Mouse (Mus musculus): ENCODE results near the gene Asic2. TPM values are rescaled to one million over a fixed set of nuclear protein-coding genes. Genes with fewer than 3 reads are reported as not detected.
A peak's percentile ranks its signal among the peaks of the same experiment; 100 is the strongest.

Gene Asic2
- polyA plus RNA-seq, 1 experiment from 2014 or later = 0.28 TPM

- peak; percentile 83 for TF ChIP-seq CTCF (IDR thresholded peaks at IDR 0.05; ENCODE audit: low read depth)
- no peak for ATAC-seq (ENCODE audit: insufficient read depth)
Measured at GRCm38 (mm10) chr11:81634360-81635350, 333.6 kb downstream of the Asic2 start.

GRCm38 (mm10) chr11:81625199-81625598 lies 343.1 kb downstream of the Asic2 start:
- H3K4me3 ChIP-seq (ENCODE audit: low read depth, low read length) = no peak overlapping the region
- DNase-seq (peak; percentile 34), ATAC-seq (ENCODE audit: insufficient read depth) (no peak)
- H3K27me3 ChIP-seq (ENCODE audit: insufficient read depth, low read length) = no peaks in the 10 kb centered on the region
- TF ChIP-seq CTCF (IDR thresholded peaks at IDR 0.05; ENCODE audit: low read depth) = 0 out of 2 replicates have a peak, but pooled peaks have one; percentile 15
- H3K36me3 ChIP-seq (ENCODE audit: insufficient read depth) = no peaks in the 10 kb centered on the region
- no peak overlapping the region for H3K4me2 ChIP-seq
- no peaks in the 10 kb centered on the region for H3K4me1 ChIP-seq (ENCODE audit: insufficient read depth)
- WGBS = 40% methylated on average over 4 of the region's 4 CpGs
- no peak overlapping the region for H3K9ac ChIP-seq
- no peaks in the 10 kb centered on the region for H3K9me3 ChIP-seq (ENCODE audit: low read depth, low read length)
- no peak overlapping the region for H3K27ac ChIP-seq (ENCODE audit: low read depth)

More at GRCm38 (mm10) chr11:81634360-81635350, 333.6 kb downstream of the Asic2 start:
- WGBS = 52% methylated on average over 25 of the region's 25 CpGs
- Histone ChIP-seq H3K9ac (no peak overlapping the region), H3K27me3 (ENCODE audit: insufficient read depth, low read length) (no peaks in the 10 kb centered on the region), H3K9me3 (ENCODE audit: low read depth, low read length) (no peaks in the 10 kb centered on the region), H3K4me3 (ENCODE audit: low read depth, low read length) (no peak overlapping the region), H3K4me2 (no peak overlapping the region), H3K27ac (ENCODE audit: low read depth) (no peak overlapping the region), H3K36me3 (ENCODE audit: insufficient read depth) (no peaks in the 10 kb centered on the region), H3K4me1 (ENCODE audit: insufficient read depth) (no peaks in the 10 kb centered on the region)
- DNase-seq = peak; percentile 87

- TF ChIP-seq CTCF (IDR thresholded peaks at IDR 0.05; ENCODE audit: low read depth) = no peak
- Histone ChIP-seq H3K4me1 (ENCODE audit: insufficient read depth) (no peaks in the 10 kb centered on the region), H3K9ac (no peak overlapping the region), H3K27ac (ENCODE audit: low read depth) (no peak overlapping the region), H3K27me3 (ENCODE audit: insufficient read depth, low read length) (no peaks in the 10 kb centered on the region), H3K4me2 (no peak overlapping the region), H3K4me3 (ENCODE audit: low read depth, low read length) (no peak overlapping the region), H3K36me3 (ENCODE audit: insufficient read depth) (no peaks in the 10 kb centered on the region), H3K9me3 (ENCODE audit: low read depth, low read length) (no peaks in the 10 kb centered on the region)
- WGBS = 61% methylated on average over 6 of the region's 6 CpGs
- no peak for DNase-seq
- ATAC-seq (ENCODE audit: insufficient read depth) = no peak
Measured at GRCm38 (mm10) chr11:81620516-81620915, 347.7 kb downstream of the Asic2 start.

GRCm38 (mm10) chr11:81616437-81616836 lies 351.8 kb downstream of the Asic2 start:
- Histone ChIP-seq H3K9ac (no peak overlapping the region), H3K4me1 (ENCODE audit: insufficient read depth) (peaks cover 6% of the 10 kb centered on the region; the same call in 1 of the 2 replicates), H3K9me3 (ENCODE audit: low read depth, low read length) (no peaks in the 10 kb centered on the region), H3K27me3 (ENCODE audit: insufficient read depth, low read length) (0 out of 2 replicates have a peak, but pooled peaks cover 4% of the 10 kb centered on the region), H3K4me2 (no peak overlapping the region), H3K27ac (ENCODE audit: low read depth) (no peak overlapping the region), H3K4me3 (ENCODE audit: low read depth, low read length) (no peak overlapping the region), H3K36me3 (ENCODE audit: insufficient read depth) (no peaks in the 10 kb centered on the region)
- WGBS = 77% methylated on average over 8 of the region's 8 CpGs
- DNase-seq = no peak
- ATAC-seq (ENCODE audit: insufficient read depth) = no peak
- no peak for TF ChIP-seq CTCF (IDR thresholded peaks at IDR 0.05; ENCODE audit: low read depth)

GRCm38 (mm10) chr11:81613869-81614620 lies 354.2 kb downstream of the Asic2 start:
- WGBS = 21% methylated on average over 10 of the region's 10 CpGs
- 0 out of 2 replicates have a peak overlapping the region, but pooled peaks have one; percentile 8 for H3K4me3 ChIP-seq (ENCODE audit: low read depth, low read length)
- no peak overlapping the region for H3K27ac ChIP-seq (ENCODE audit: low read depth)
- no peaks in the 10 kb centered on the region for H3K9me3 ChIP-seq (ENCODE audit: low read depth, low read length)
- 0 out of 2 replicates have a peak overlapping the region, but pooled peaks have one; percentile 28 for H3K9ac ChIP-seq
- peak overlapping the region; percentile 54 for H3K4me2 ChIP-seq
- no peak for TF ChIP-seq CTCF (IDR thresholded peaks at IDR 0.05; ENCODE audit: low read depth)
- H3K4me1 ChIP-seq (ENCODE audit: insufficient read depth) = peaks cover 6% of the 10 kb centered on the region; the same call in 1 of the 2 replicates
- DNase-seq = no peak
- H3K27me3 ChIP-seq (ENCODE audit: insufficient read depth, low read length) = 0 out of 2 replicates have a peak, but pooled peaks cover 4% of the 10 kb centered on the region
- H3K36me3 ChIP-seq (ENCODE audit: insufficient read depth) = no peaks in the 10 kb centered on the region
- ATAC-seq (ENCODE audit: insufficient read depth) = no peak

- ATAC-seq (ENCODE audit: insufficient read depth) (no peak), DNase-seq (peak; percentile 97)
- no peaks in the 10 kb centered on the region for H3K36me3 ChIP-seq (ENCODE audit: insufficient read depth)
- 0 out of 2 replicates have a peak, but pooled peaks cover 4% of the 10 kb centered on the region for H3K27me3 ChIP-seq (ENCODE audit: insufficient read depth, low read length)
- H3K4me1 ChIP-seq (ENCODE audit: insufficient read depth) = peaks cover 6% of the 10 kb centered on the region; the same call in 1 of the 2 replicates
- H3K27ac ChIP-seq (ENCODE audit: low read depth) = no peak overlapping the region
- H3K4me2 ChIP-seq = peak overlapping the region; percentile 54
- 7% methylated on average over 17 of the region's 17 CpGs for WGBS
- peak; percentile 95 for TF ChIP-seq CTCF (IDR thresholded peaks at IDR 0.05; ENCODE audit: low read depth)
- no peak overlapping the region for H3K9ac ChIP-seq
- H3K4me3 ChIP-seq (ENCODE audit: low read depth, low read length) = peak overlapping the region; percentile 23; the same call in 1 of the 2 replicates
- H3K9me3 ChIP-seq (ENCODE audit: low read depth, low read length) = no peaks in the 10 kb centered on the region
Measured at GRCm38 (mm10) chr11:81612798-81613540, 355.3 kb downstream of the Asic2 start.
